Mouse (Mus musculus): ENCODE results near the gene Tmem130.

DNA sequence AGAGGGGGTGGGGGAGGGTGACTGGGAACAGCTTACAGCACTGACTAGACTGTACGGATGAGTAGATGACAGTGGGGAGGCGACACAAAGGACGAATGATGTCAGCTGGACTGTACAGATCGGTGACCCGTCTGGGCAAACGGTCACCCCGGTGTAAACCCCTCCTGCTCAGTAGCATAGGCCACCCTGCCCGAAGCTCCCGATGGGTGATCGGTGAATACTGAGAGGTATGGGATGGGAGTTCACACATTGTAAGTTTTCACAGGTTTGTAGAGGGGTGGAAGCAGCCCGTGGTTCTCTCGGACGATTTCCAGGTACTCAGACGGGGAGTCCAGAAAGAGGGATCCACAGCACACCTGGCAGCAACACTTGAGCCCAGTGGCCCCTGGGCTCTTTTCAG lies 24.5 kb downstream of the Tmem130 start:
- TF ChIP-seq CTCF (IDR thresholded peaks at IDR 0.05; ENCODE audit: insufficient read depth, low read length), result no peak
- TF ChIP-seq POLR2A (IDR thresholded peaks at IDR 0.05; ENCODE audit: borderline replicate concordance, extremely low read depth, low read depth, low read length), result no peak
